Mouse (Mus musculus): ENCODE data around the gene Cdyl. TPM values are rescaled to one million over a fixed set of nuclear protein-coding genes. Genes with fewer than 3 reads are reported as not detected.

The Cdyl gene
- polyA plus RNA-seq, 1 experiment from 2014 or later: 5.8 TPM

DNA sequence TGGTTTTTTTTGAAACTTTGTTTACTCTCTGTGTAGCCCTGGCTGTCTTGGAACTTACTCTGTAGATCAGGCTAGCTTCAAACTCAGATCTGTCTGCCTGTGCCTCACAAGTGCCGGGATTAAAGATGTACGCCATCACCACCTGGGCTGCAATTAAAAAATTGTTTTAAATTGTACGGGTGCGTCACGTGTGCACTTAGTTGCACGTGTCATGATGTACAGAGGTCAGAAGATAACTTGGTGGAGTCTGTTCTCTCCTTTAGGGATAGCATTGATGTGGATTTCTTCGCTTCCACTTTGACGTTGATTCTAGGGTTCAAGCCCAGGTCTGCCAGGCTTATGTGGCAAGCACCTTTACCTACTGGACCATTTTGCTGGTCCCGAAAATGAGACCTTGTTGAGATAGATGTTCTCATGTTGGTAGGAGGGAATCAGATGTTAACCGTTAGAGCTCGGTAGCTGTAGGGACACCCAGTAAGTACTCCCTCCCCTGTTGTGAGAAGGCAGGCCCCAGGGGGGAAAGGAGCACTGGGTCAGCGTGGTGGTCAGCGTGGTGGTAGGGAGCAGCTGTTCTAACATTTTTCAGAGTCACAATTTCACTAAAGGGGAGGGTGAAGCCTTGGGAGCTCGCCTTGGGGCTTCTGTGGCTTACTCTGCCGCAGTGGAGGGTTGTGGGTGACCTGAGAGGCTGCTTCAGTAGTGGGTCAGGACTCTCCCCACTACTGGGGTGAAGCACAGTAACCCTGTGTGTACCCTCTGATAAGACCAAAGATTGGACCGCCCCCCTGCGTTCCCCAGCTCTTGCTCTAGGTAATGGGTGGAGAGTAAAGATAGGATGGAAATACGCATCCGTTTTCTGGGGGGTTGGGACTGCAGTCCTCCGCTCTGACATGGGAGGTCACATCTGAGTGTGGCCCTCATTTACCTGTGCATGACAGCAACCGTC is 97.0 kb downstream of the Cdyl start:
- no peaks in the 10 kb centered on the region for H3K27me3 ChIP-seq (ENCODE audit: insufficient read depth, low read length)
- H3K36me3 ChIP-seq (replicated peaks; ENCODE audit: insufficient read depth, low read length): no peaks in the 10 kb centered on the region; the same call in 1 of the 2 replicates
- no peaks in the 10 kb centered on the region for H3K9me3 ChIP-seq (ENCODE audit: low read length)
- peak overlapping the region; percentile 25; the same call in 1 of the 2 replicates for H3K27ac ChIP-seq (ENCODE audit: low read depth)
- ATAC-seq: peak; percentile 68
- no peak overlapping the region for H3K9ac ChIP-seq (replicated peaks)
- TF ChIP-seq CTCF (IDR thresholded peaks at IDR 0.05; ENCODE audit: low read depth) (no peak), EP300 (IDR thresholded peaks at IDR 0.05; ENCODE audit: low read depth) (peak; percentile 73)
- no peak for DNase-seq
- 62% methylated on average over 21 of the region's 21 CpGs for WGBS (ENCODE audit: insufficient replicate concordance)
- no peak overlapping the region for H3K4me3 ChIP-seq (ENCODE audit: low read depth, low read length)
- peak overlapping the region; percentile 47 for H3K4me2 ChIP-seq (ENCODE audit: low read depth, low read length)
- peaks cover 37% of the 10 kb centered on the region for H3K4me1 ChIP-seq (ENCODE audit: insufficient read depth)

DNA sequence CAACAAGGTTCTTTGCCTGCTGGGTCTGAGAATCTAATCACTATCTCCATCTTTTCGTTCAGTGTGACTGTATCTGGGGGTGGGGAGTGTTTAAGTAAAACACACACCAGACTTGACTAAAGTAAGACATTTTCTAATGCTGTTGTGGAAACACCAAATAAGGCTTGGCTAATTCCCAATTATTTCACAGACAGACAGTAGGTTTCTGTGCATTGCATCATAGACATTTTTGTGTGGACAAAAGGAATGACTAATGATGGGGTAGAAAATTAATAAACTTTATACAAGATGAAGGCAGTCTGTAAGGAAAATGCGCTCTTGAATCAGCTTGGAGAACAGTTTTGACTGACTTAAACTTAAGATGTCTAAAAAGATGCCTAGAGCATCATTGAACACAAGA is 100.7 kb downstream of the Cdyl start:
- Histone ChIP-seq H3K4me3 (ENCODE audit: low read depth, low read length) (no peak overlapping the region), H3K27me3 (ENCODE audit: insufficient read depth, low read length) (no peaks in the 10 kb centered on the region), H3K4me1 (ENCODE audit: insufficient read depth) (peaks cover 40% of the 10 kb centered on the region), H3K27ac (ENCODE audit: low read depth) (no peak overlapping the region), H3K36me3 (replicated peaks; ENCODE audit: insufficient read depth, low read length) (no peaks in the 10 kb centered on the region; the same call in 1 of the 2 replicates), H3K4me2 (ENCODE audit: low read depth, low read length) (no peak overlapping the region), H3K9me3 (ENCODE audit: low read length) (no peaks in the 10 kb centered on the region), H3K9ac (replicated peaks) (no peak overlapping the region)
- DNase-seq: no peak
- 76% methylated on average over 2 of the region's 2 CpGs for WGBS (ENCODE audit: insufficient replicate concordance)
- no peak for TF ChIP-seq EP300 (IDR thresholded peaks at IDR 0.05; ENCODE audit: low read depth)
- no peak for TF ChIP-seq CTCF (IDR thresholded peaks at IDR 0.05; ENCODE audit: low read depth)
- no peak for ATAC-seq

DNA sequence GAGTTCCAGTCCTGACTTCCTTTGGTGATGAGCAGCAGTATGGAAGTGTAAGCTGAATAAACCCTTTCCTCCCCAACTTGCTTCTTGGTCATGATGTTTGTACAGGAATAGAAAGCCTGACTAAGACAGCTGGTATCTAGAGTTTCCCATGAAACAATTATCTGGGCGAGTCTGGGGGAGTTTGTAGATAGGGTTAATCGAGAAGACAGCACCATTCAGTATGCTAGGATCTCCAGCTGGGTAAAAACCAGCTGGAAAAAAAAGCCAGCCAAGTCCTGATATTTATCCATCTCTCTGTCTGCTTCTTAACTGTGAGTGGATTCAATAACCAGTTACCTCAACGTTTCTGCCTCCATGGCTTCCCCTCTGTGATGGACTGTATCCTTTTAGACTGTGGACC is 104.9 kb downstream of the Cdyl start:
- Histone ChIP-seq H3K4me1 (ENCODE audit: insufficient read depth) (peaks cover 31% of the 10 kb centered on the region), H3K9me3 (ENCODE audit: low read length) (no peaks in the 10 kb centered on the region), H3K4me3 (ENCODE audit: low read depth, low read length) (no peak overlapping the region), H3K4me2 (ENCODE audit: low read depth, low read length) (no peak overlapping the region), H3K9ac (replicated peaks) (no peak overlapping the region), H3K27me3 (ENCODE audit: insufficient read depth, low read length) (no peaks in the 10 kb centered on the region), H3K27ac (ENCODE audit: low read depth) (no peak overlapping the region), H3K36me3 (replicated peaks; ENCODE audit: insufficient read depth, low read length) (no peaks in the 10 kb centered on the region)
- no peak for ATAC-seq
- TF ChIP-seq EP300 (IDR thresholded peaks at IDR 0.05; ENCODE audit: low read depth) (no peak), CTCF (IDR thresholded peaks at IDR 0.05; ENCODE audit: low read depth) (no peak)
- WGBS (ENCODE audit: insufficient replicate concordance): 44% methylated on average over 3 of the region's 3 CpGs
- DNase-seq: no peak

GRCm38 (mm10) chr13:35765817-35766216 is 106.2 kb downstream of the Cdyl start:
- Histone ChIP-seq H3K36me3 (replicated peaks; ENCODE audit: insufficient read depth, low read length) (no peaks in the 10 kb centered on the region), H3K27me3 (ENCODE audit: insufficient read depth, low read length) (no peaks in the 10 kb centered on the region), H3K4me1 (ENCODE audit: insufficient read depth) (peaks cover 25% of the 10 kb centered on the region), H3K4me2 (ENCODE audit: low read depth, low read length) (no peak overlapping the region), H3K9me3 (ENCODE audit: low read length) (no peaks in the 10 kb centered on the region), H3K9ac (replicated peaks) (no peak overlapping the region), H3K27ac (ENCODE audit: low read depth) (no peak overlapping the region), H3K4me3 (ENCODE audit: low read depth, low read length) (no peak overlapping the region)
- DNase-seq: no peak
- no peak for TF ChIP-seq EP300 (IDR thresholded peaks at IDR 0.05; ENCODE audit: low read depth)
- 66% methylated on average over 2 of the region's 2 CpGs for WGBS (ENCODE audit: insufficient replicate concordance)
- ATAC-seq: no peak

GRCm38 (mm10) chr13:35769673-35770072 is 110.0 kb downstream of the Cdyl start:
- H3K4me1 ChIP-seq (ENCODE audit: insufficient read depth): peaks cover 18% of the 10 kb centered on the region
- TF ChIP-seq EP300 (IDR thresholded peaks at IDR 0.05; ENCODE audit: low read depth) (no peak), CTCF (IDR thresholded peaks at IDR 0.05; ENCODE audit: low read depth) (no peak)
- ATAC-seq: no peak
- no peaks in the 10 kb centered on the region for H3K27me3 ChIP-seq (ENCODE audit: insufficient read depth, low read length)
- no peaks in the 10 kb centered on the region for H3K9me3 ChIP-seq (ENCODE audit: low read length)
- no peak overlapping the region for H3K4me2 ChIP-seq (ENCODE audit: low read depth, low read length)
- H3K36me3 ChIP-seq (replicated peaks; ENCODE audit: insufficient read depth, low read length): no peaks in the 10 kb centered on the region
- no peak overlapping the region for H3K4me3 ChIP-seq (ENCODE audit: low read depth, low read length)
- no peak for DNase-seq
- 81% methylated on average over 2 of the region's 2 CpGs for WGBS (ENCODE audit: insufficient replicate concordance)
- H3K27ac ChIP-seq (ENCODE audit: low read depth): no peak overlapping the region
- no peak overlapping the region for H3K9ac ChIP-seq (replicated peaks)

GRCm38 (mm10) chr13:35770421-35770820 is 110.8 kb downstream of the Cdyl start:
- no peak for DNase-seq
- TF ChIP-seq EP300 (IDR thresholded peaks at IDR 0.05; ENCODE audit: low read depth) (no peak), CTCF (IDR thresholded peaks at IDR 0.05; ENCODE audit: low read depth) (no peak)
- Histone ChIP-seq H3K4me3 (ENCODE audit: low read depth, low read length) (no peak overlapping the region), H3K4me2 (ENCODE audit: low read depth, low read length) (no peak overlapping the region), H3K4me1 (ENCODE audit: insufficient read depth) (peaks cover 18% of the 10 kb centered on the region), H3K9ac (replicated peaks) (no peak overlapping the region), H3K27ac (ENCODE audit: low read depth) (no peak overlapping the region), H3K36me3 (replicated peaks; ENCODE audit: insufficient read depth, low read length) (no peaks in the 10 kb centered on the region), H3K9me3 (ENCODE audit: low read length) (no peaks in the 10 kb centered on the region), H3K27me3 (ENCODE audit: insufficient read depth, low read length) (no peaks in the 10 kb centered on the region)
- WGBS (ENCODE audit: insufficient replicate concordance): 87% methylated on average over 9 of the region's 9 CpGs
- no peak for ATAC-seq
